Mouse (Mus musculus) liver, embryonic 14.5 days (tissue): ENCODE results near the gene Aldh1b1. TPM values are rescaled to one million over a fixed set of nuclear protein-coding genes. Genes with fewer than 3 reads are reported as not detected.

Source experiments
- ATAC-seq: fragments of 200-750 bp; cut with Nextera tagmentation; 2 replicates; pipeline ENCODE4 v1.8.0; 2017; ENCODE audit warnings: moderate number of reproducible peaks, mild to moderate bottlenecking, moderate library complexity; ENCODE audit not compliant: insufficient read depth
- DNase-seq, 3 experiments: peaks; one replicate each; pipeline ENCODE4 v3.0.0-alpha.2; 2012 to 2013; ENCODE audit warnings: low read depth in 3 of 3, low spot score in 3 of 3
- H3K27ac ChIP-seq: fragments of 300-500 bp; sonication (generic); 2 replicates; pipeline ENCODE4 v1.5.1; 2014; ENCODE audit warnings: moderate library complexity, mild to moderate bottlenecking, control low read depth, inconsistent platforms
- H3K27me3 ChIP-seq: fragments of 300-500 bp; sonication (generic); 2 replicates; pipeline ENCODE4 v1.6.1; 2014; ENCODE audit warnings: mild to moderate bottlenecking, low read length, moderate library complexity; ENCODE audit not compliant: control insufficient read depth, insufficient read depth
- H3K36me3 ChIP-seq: fragments of 300-500 bp; sonication (generic); replicated peaks from 2 replicates; pipeline ENCODE4 v1.6.1; 2014; ENCODE audit warnings: low read depth; ENCODE audit not compliant: control insufficient read depth, insufficient read depth
- H3K4me1 ChIP-seq, 2 experiments: fragments of 200-500 bp in 1 of 2; fragments of 300-500 bp in 1 of 2; sonication (generic) in 1 of 2; replicated peaks; 2 replicates each; pipeline ENCODE4 v1.6.1; 2012 to 2014; ENCODE audit warnings: antibody characterized with exemption in 1 of 2, inconsistent platforms in 1 of 2, low read length in 1 of 2; ENCODE audit not compliant: control insufficient read depth in 2 of 2, insufficient read depth in 2 of 2
- H3K4me2 ChIP-seq: fragments of 300-500 bp; sonication (generic); 2 replicates; pipeline ENCODE4 v1.6.1; 2014; ENCODE audit warnings: low read depth, mild to moderate bottlenecking, control low read depth, moderate library complexity
- H3K4me3 ChIP-seq, 2 experiments: fragments of 200-500 bp in 1 of 2; fragments of 300-500 bp in 1 of 2; sonication (generic) in 1 of 2; 2 replicates each; pipeline ENCODE4 v1.5.1; 2012 to 2014; ENCODE audit warnings: low read depth in 2 of 2, low read length in 2 of 2, mild to moderate bottlenecking in 2 of 2, control low read depth in 1 of 2, inconsistent platforms in 1 of 2, moderate library complexity in 1 of 2; ENCODE audit not compliant: insufficient read depth in 1 of 2
- H3K9ac ChIP-seq: fragments of 300-500 bp; sonication (generic); replicated peaks from 2 replicates; pipeline ENCODE4 v1.6.1; 2014; ENCODE audit warnings: mild to moderate bottlenecking, control low read depth, moderate library complexity
- H3K9me3 ChIP-seq: fragments of 300-500 bp; sonication (generic); 2 replicates; pipeline ENCODE4 v1.6.1; 2016; ENCODE audit warnings: low read length, mixed read lengths; ENCODE audit not compliant: control insufficient read depth
- CTCF ChIP-seq: IDR thresholded peaks from 2 replicates; pipeline ENCODE4 v1.5.1; 2016; ENCODE audit warnings: antibody characterized with exemption, low read depth, control low read depth
- EP300 ChIP-seq: IDR thresholded peaks from 2 replicates; pipeline ENCODE4 v1.6.1; 2016; ENCODE audit warnings: antibody characterized with exemption, low read depth
- WGBS: fragments of 180-500 bp; shearing (Covaris S2); extraction: QIAGEN DNeasy Blood & Tissue Kit; methylation state at CpG from one replicate; pipeline ENCODE4 v1.1.7; 2014; ENCODE audit not compliant: insufficient replicate concordance; 5-methylcytosine and 5-hydroxymethylcytosine counted together
- polyA plus RNA-seq, 2 experiments: library from polyadenylated mRNA; depleted of rRNA in 1 of 2; stranded (reverse) in 1 of 2; unstranded in 1 of 2; fragments of >200 nt; fragmentation: Nextera tagmentation in 1 of 2; extraction: Ambion mirVana in 1 of 2; gene quantifications; 2 replicates each; pipeline versions ENCODE4 v1.2.1 to v1.2.3; 2012 to 2014

Gene Aldh1b1
- polyA plus RNA-seq, 2 experiments: 23.4 to 30.5 TPM

DNA sequence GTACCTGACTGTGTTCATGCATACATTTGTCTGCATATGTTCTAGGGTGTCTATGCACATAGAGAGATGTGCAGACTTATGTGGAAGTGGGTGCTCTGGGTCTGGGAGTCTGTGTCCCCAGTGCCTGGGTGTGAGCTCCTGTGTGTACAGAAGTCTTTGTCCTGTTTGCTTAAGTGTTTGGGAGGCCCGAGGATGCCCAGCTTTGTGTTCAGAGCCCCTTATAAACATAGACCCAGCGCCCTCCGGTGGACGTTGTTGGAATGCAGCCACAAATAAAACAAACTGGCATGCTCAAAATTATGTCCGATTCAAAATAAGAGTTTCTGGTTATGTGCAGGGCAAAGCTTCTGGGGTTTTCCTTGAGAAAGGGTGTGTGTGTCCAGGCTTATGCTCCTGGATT lies 27.2 kb upstream of the Aldh1b1 start:
- WGBS: 5% methylated on average over 5 of the region's 5 CpGs
- H3K9me3 ChIP-seq: no peaks in the 10 kb centered on the region
- H3K27ac ChIP-seq: no peak overlapping the region
- ATAC-seq (no peak), DNase-seq (no peak)
- no peak overlapping the region for H3K4me3 ChIP-seq
- H3K36me3 ChIP-seq: no peaks in the 10 kb centered on the region
- H3K9ac ChIP-seq: no peak overlapping the region
- TF ChIP-seq EP300 (no peak), CTCF (peak; percentile 65)
- peaks cover 0 to 8% of the 10 kb centered on the region in 2 experiments; a peak in 1 of 4 replicates for H3K4me1 ChIP-seq
- H3K4me2 ChIP-seq: no peak overlapping the region
- H3K27me3 ChIP-seq: peaks cover 3% of the 10 kb centered on the region

DNA sequence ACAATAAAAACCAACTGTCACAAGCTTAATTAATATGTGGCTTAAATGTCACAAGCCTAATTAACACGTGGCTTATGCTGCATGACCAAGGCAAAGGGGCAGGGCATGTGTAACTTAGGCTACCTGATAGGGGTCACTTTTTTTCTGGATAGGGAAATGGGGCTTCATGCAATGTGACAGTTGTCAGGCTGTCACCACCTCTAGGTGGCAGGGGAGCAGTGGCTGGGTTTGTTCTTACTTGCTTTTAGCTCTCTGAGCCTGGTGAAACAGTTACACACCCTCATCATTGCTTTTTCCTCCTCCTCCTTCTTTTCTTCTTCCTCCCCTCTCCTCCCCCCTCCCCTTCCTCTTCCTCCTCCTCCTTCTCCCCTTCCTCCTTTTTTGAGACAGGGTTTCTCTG lies 15.2 kb upstream of the Aldh1b1 start:
- ATAC-seq (no peak), DNase-seq (no peak)
- no peak overlapping the region for H3K9ac ChIP-seq
- no peak overlapping the region for H3K4me3 ChIP-seq
- H3K27me3 ChIP-seq: no peaks in the 10 kb centered on the region
- no peak overlapping the region for H3K27ac ChIP-seq
- TF ChIP-seq CTCF (peak; percentile 27; the same call in 1 of the 2 replicates), EP300 (no peak)
- no peaks in the 10 kb centered on the region for H3K9me3 ChIP-seq
- H3K36me3 ChIP-seq: no peaks in the 10 kb centered on the region
- H3K4me1 ChIP-seq: peaks cover 0 to 8% of the 10 kb centered on the region in 2 experiments; a peak in 1 of 4 replicates
- no peak overlapping the region for H3K4me2 ChIP-seq
- WGBS: 42% methylated on average over 1 of the region's 1 CpGs

- no peaks in the 10 kb centered on the region for H3K9me3 ChIP-seq
- no peaks in the 10 kb centered on the region for H3K36me3 ChIP-seq
- no peak overlapping the region for H3K27ac ChIP-seq
- H3K9ac ChIP-seq: no peak overlapping the region
- no peak for TF ChIP-seq CTCF
- no peak for TF ChIP-seq EP300
- ATAC-seq: no peak
- H3K4me2 ChIP-seq: no peak overlapping the region
- no peak for DNase-seq
- no peak overlapping the region for H3K4me3 ChIP-seq
- H3K27me3 ChIP-seq: no peaks in the 10 kb centered on the region
- H3K4me1 ChIP-seq: peaks cover 0 to 19% of the 10 kb centered on the region in 2 experiments; a peak in 3 of 4 replicates
- WGBS: 38% methylated on average over 2 of the region's 2 CpGs
These were observed 12.9 kb upstream of the Aldh1b1 start for GRCm38 (mm10) chr4:45785959-45786358.

DNA sequence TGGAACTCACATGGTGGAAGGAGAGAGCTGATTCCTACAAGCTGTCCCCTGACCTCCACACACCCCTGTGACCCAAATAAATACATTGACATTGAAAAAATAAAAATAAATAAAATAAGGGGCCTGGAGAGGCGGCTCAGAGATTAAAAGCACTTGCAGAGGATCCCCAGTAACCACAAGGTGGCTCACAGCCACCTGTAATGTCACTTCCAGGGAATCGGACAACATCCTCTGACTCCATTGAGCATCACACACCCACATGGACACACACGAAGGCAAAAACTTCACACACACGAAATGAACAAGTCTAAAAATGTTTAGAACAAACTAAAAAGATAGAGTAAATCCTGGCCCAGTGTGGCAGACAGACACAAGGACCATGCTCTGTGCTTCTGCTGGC lies 12.1 kb upstream of the Aldh1b1 start:
- 39% methylated on average over 4 of the region's 4 CpGs for WGBS
- Histone ChIP-seq H3K27ac (no peak overlapping the region), H3K27me3 (no peaks in the 10 kb centered on the region), H3K4me2 (no peak overlapping the region), H3K9me3 (no peaks in the 10 kb centered on the region), H3K9ac (no peak overlapping the region), H3K4me3 (no peak overlapping the region), H3K36me3 (no peaks in the 10 kb centered on the region), H3K4me1 (peaks cover 0 to 19% of the 10 kb centered on the region in 2 experiments; a peak in 3 of 4 replicates)
- TF ChIP-seq EP300 (no peak), CTCF (peak; percentile 13; the same call in 1 of the 2 replicates)
- ATAC-seq (no peak), DNase-seq (no peak)

DNA sequence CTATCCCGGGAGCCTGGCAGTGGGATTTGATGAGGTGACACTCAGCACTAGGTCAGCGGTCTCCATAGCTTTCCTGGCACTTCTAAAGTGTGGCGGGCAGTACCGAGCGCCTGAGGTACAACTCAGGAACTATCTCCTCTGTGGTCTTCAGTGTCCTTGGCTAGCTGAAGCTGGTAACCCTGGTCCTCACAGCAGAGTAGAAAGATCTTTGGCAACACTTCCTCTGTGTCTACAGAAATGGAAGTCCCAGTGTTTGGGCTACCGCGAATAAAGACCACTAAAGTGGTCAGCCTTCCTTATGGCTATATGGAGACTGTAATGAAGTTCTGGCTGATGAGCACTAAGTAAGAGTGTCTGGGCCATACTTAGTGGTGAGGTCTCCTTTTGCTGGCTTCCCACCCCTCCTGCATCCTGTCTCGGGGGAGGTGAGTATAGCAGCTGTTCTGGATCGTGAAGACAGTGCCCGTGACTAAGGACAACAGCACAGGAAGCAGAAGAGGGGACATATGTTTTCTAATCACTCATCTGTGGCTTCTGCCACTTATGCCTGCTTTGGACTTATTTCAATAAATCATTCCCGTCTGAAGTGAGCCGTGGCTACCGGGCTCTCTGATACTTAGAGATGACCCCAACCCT lies 10.3 kb upstream of the Aldh1b1 start:
- Histone ChIP-seq H3K4me2 (no peak overlapping the region), H3K9ac (no peak overlapping the region), H3K27ac (no peak overlapping the region), H3K36me3 (no peaks in the 10 kb centered on the region), H3K4me1 (peaks cover 0 to 19% of the 10 kb centered on the region in 2 experiments; a peak in 3 of 4 replicates), H3K27me3 (no peaks in the 10 kb centered on the region), H3K9me3 (no peaks in the 10 kb centered on the region), H3K4me3 (no peak overlapping the region)
- WGBS: 41% methylated on average over 13 of the region's 13 CpGs
- DNase-seq: no peak
- no peak for TF ChIP-seq CTCF
- no peak for TF ChIP-seq EP300
- ATAC-seq: no peak
